Mouse (Mus musculus) left cerebral cortex, adult 18-20 months (tissue): ENCODE data around the gene Asnsd1. TPM values are rescaled to one million over a fixed set of nuclear protein-coding genes. Genes with fewer than 3 reads are reported as not detected.

Experiments
- DNase-seq, 2 experiments: peaks; one replicate each; pipeline ENCODE4 v3.0.0; 2021 to 2022; ENCODE audit warnings: low spot score in 2 of 2, mixed read lengths in 1 of 2
- total RNA-seq, 2 experiments: library from RNA; stranded (reverse); gene quantifications; 2 replicates each; pipeline ENCODE4 v1.2.3; 2021

The Asnsd1 gene
- total RNA-seq, 2 experiments from 2014 or later, result 23.9 to 24.9 TPM

- DNase-seq, result peak; percentile 97
These were observed 55.8 kb downstream of the Asnsd1 start, which contains the start of the genes Pms1, Ormdl1 and Gm28778 for GRCm38 (mm10) chr1:53296581-53297383. Pms1 (minus strand) TSS chr1:53297018. Ormdl1 (plus strand) TSS chr1:53297095. Gm28778 (plus strand) TSS chr1:53297111.

Other genes starting within 250 kb of the Asnsd1 start
- not detected for gene 1700019A02Rik, start 165.1 kb downstream of the Asnsd1 start, total RNA-seq
- gene Pms1, start 55.7 kb downstream of the Asnsd1 start, total RNA-seq, result 10 to 100 TPM; 33.2 to 39.9 TPM
- 1 to 10 TPM; 8.3 to 9.9 TPM for gene Ormdl1, start 55.7 kb downstream of the Asnsd1 start, total RNA-seq
- gene Gm28778, start 55.6 kb downstream of the Asnsd1 start, total RNA-seq, result 1 to 10 TPM; 1.5 to 2.0 TPM
- 10 to 100 TPM; 17.8 to 22.7 TPM for gene Osgepl1, start 39.1 kb downstream of the Asnsd1 start, total RNA-seq
- gene Asdurf, start 133 bp downstream of the Asnsd1 start, total RNA-seq, result not detected
- gene Gm28551, start 85 bp downstream of the Asnsd1 start, total RNA-seq, result not detected